Mouse (Mus musculus) limb, embryonic 14.5 days (tissue): Measurements from ENCODE around the gene Cald1. TPM values are rescaled to one million over a fixed set of nuclear protein-coding genes. Genes with fewer than 3 reads are reported as not detected.

Experiments
- ATAC-seq: fragments of 200-750 bp; cut with Nextera tagmentation; 2 replicates; pipeline ENCODE4 v1.8.0; 2017; ENCODE audit warnings: low read depth, moderate number of reproducible peaks, moderate TSS enrichment; ENCODE audit not compliant: low FRiP score
- DNase-seq: peaks from one replicate; pipeline ENCODE4 v3.0.0-alpha.2; 2015; ENCODE audit warnings: low spot score
- H3K27ac ChIP-seq: fragments of 300-500 bp; sonication (generic); replicated peaks from 2 replicates; pipeline ENCODE4 v1.5.1; 2014; ENCODE audit warnings: low read depth, mild to moderate bottlenecking, low read length, moderate library complexity, mixed read lengths
- H3K27me3 ChIP-seq: fragments of 300-500 bp; sonication (generic); 2 replicates; pipeline ENCODE4 v1.6.1; 2014; ENCODE audit warnings: low read length, mixed read lengths; ENCODE audit not compliant: control insufficient read depth, insufficient read depth
- H3K36me3 ChIP-seq: fragments of 300-500 bp; sonication (generic); 2 replicates; pipeline ENCODE4 v1.6.1; 2014; ENCODE audit warnings: mild to moderate bottlenecking, low read length, moderate library complexity, mixed read lengths; ENCODE audit not compliant: control insufficient read depth, insufficient read depth
- H3K4me1 ChIP-seq: fragments of 300-500 bp; sonication (generic); 2 replicates; pipeline ENCODE4 v1.6.1; 2014; ENCODE audit warnings: antibody characterized with exemption, low read length, mixed read lengths; ENCODE audit not compliant: control insufficient read depth, insufficient read depth
- H3K4me2 ChIP-seq: fragments of 300-500 bp; sonication (generic); replicated peaks from 2 replicates; pipeline ENCODE4 v1.6.1; 2014; ENCODE audit warnings: low read depth, mild to moderate bottlenecking, low read length, moderate library complexity; ENCODE audit not compliant: severe bottlenecking
- H3K4me3 ChIP-seq: fragments of 300-500 bp; sonication (generic); replicated peaks from 2 replicates; pipeline ENCODE4 v1.5.1; 2014; ENCODE audit warnings: low read length
- H3K9ac ChIP-seq: fragments of 300-500 bp; sonication (generic); 2 replicates; pipeline ENCODE4 v1.6.1; 2014; ENCODE audit warnings: mild to moderate bottlenecking, low read depth, low read length, moderate library complexity; ENCODE audit not compliant: severe bottlenecking
- H3K9me3 ChIP-seq: fragments of 300-500 bp; sonication (generic); 2 replicates; pipeline ENCODE4 v1.6.1; 2016; ENCODE audit warnings: low read length; ENCODE audit not compliant: control insufficient read depth
- POLR2A ChIP-seq: fragments of 200-500 bp; IDR thresholded peaks from 2 replicates; pipeline ENCODE4 v1.8.0; 2012; ENCODE audit warnings: inconsistent platforms, mild to moderate bottlenecking, moderate library complexity, borderline replicate concordance; ENCODE audit not compliant: insufficient read depth, insufficient read length; ENCODE audit errors: extremely low read depth
- WGBS: fragments of 180-500 bp; shearing (Covaris S2); extraction: QIAGEN DNeasy Blood & Tissue Kit; methylation state at CpG from one replicate; pipeline ENCODE4 v1.1.7; 2014; 5-methylcytosine and 5-hydroxymethylcytosine counted together
- polyA plus RNA-seq, 2 experiments: library from polyadenylated mRNA; depleted of rRNA in 1 of 2; stranded (reverse) in 1 of 2; unstranded in 1 of 2; fragments of >200 nt; fragmentation: Nextera tagmentation in 1 of 2; extraction: Ambion mirVana in 1 of 2; gene quantifications; 2 replicates each; pipeline versions ENCODE4 v1.2.1 to v1.2.3; 2012 to 2014

Gene Cald1
- polyA plus RNA-seq, 2 experiments, result 127 to 231 TPM

DNA sequence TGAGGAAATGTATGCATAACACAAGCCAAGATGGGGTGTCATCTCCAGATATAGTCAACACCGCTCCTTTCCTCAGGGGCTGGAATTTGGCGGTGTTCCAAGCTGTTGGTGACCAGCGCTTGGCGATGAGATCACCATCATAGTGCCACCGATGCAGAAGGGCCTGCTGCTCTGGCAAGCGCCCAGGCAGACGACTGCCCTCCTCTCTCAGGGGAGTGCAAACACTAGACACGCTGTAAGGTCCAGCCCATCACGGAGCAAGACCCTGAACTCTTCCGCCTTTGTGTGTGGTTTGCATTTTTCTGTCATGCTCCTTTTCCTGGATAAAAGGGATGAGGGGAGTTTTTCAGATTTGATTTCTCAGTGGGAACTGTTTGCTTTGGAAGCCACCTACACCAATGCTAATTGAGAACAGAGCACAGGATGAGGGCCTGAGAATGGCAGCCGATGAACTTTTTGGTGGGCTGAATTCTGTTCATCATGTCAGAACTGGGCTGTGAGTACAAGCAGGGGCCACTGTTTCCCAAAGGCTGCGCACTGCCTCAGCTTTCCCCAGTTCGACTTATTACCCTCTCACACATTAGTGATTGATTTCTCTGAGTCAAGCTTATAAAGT is 110.5 kb downstream of the Cald1 start:
- peak; percentile 47 for ATAC-seq
- no peaks in the 10 kb centered on the region for H3K36me3 ChIP-seq
- no peak for TF ChIP-seq POLR2A
- H3K4me2 ChIP-seq, result peak overlapping the region; percentile 58
- peaks cover 46% of the 10 kb centered on the region for H3K4me1 ChIP-seq
- H3K27ac ChIP-seq, result peak overlapping the region; percentile 92
- 0 out of 2 replicates have a peak, but pooled peaks cover 12% of the 10 kb centered on the region for H3K9me3 ChIP-seq
- WGBS, result 18% methylated on average over 13 of the region's 13 CpGs
- 0 out of 2 replicates have a peak overlapping the region, but pooled peaks have one; percentile 25 for H3K9ac ChIP-seq
- H3K4me3 ChIP-seq, result peak overlapping the region; percentile 49
- H3K27me3 ChIP-seq, result no peaks in the 10 kb centered on the region
- peak; percentile 20 for DNase-seq

DNA sequence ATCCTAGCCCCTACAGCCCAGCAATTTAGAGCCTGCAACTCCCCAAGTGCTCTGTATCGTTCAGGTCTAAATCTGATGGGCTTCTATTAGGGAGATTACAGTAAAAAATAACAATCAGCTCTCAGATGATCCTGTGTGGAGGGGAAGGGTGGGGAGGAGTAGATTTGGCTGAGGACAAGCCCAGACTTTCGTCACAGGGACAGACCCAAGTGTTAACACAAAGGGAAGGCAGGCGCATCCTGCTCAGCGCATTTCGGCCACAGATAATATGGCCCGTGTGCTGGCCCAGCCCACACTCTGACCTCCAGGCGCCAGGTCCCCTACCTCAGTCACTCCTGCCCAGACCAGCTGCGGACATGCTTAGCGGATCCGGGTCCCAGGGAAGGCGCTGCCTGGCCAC is 111.0 kb downstream of the Cald1 start:
- H3K36me3 ChIP-seq, result no peaks in the 10 kb centered on the region
- under 1% methylated on average over 10 of the region's 11 CpGs for WGBS
- TF ChIP-seq POLR2A, result peak; percentile 44; the same call in 1 of the 2 replicates
- H3K9me3 ChIP-seq, result 0 out of 2 replicates have a peak, but pooled peaks cover 6% of the 10 kb centered on the region
- H3K27me3 ChIP-seq, result no peaks in the 10 kb centered on the region
- peak overlapping the region; percentile 67 for H3K9ac ChIP-seq
- ATAC-seq (peak; percentile 74), DNase-seq (peak; percentile 81)
- H3K4me2 ChIP-seq, result peak overlapping the region; percentile 58
- peak overlapping the region; percentile 92 for H3K27ac ChIP-seq
- peak overlapping the region; percentile 49 for H3K4me3 ChIP-seq
- peaks cover 46% of the 10 kb centered on the region for H3K4me1 ChIP-seq

DNA sequence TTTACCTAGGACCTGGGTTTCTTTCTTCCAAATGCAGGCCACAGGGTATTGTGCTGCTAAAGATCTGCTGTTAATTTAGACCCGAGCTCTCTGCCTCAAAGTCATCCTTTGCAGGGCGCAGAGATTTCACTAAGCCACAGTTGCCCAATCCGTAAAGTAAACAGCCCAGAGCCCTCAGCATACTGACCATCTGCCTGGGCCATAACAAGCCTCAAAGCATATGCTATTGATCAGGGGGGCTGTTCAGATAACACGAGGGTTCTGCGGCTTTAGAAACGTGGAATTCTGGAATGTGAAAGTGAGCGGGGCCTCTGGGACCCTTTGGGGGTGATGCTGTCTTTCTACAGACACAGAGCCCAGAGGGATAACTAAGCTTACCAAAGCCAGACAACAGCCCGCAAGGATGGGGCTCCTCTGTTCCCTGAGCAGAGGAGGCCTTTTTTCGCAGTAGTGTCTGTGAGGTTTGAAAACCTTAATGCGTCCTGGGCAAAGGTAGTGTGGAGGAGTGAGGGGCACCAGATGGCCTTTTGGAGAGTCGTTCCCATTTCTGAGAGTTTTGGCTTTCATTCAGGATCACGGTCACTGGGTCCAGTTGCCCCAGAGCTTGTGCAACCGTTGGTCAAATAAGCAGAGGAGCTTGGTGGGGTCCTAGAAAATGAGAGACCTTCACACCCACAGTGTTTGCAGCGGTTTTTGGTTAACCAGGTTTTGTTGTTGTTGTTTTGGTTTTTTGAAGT is 111.8 kb downstream of the Cald1 start:
- Histone ChIP-seq H3K9ac (peak overlapping the region; percentile 67), H3K9me3 (no peaks in the 10 kb centered on the region), H3K27ac (peak overlapping the region; percentile 92), H3K27me3 (no peaks in the 10 kb centered on the region), H3K4me1 (peaks cover 46% of the 10 kb centered on the region), H3K4me2 (peak overlapping the region; percentile 58), H3K4me3 (peak overlapping the region; percentile 49), H3K36me3 (no peaks in the 10 kb centered on the region)
- no peak for TF ChIP-seq POLR2A
- DNase-seq (no peak), ATAC-seq (peak; percentile 12; the same call in 1 of the 2 replicates)
- 7% methylated on average over 14 of the region's 14 CpGs for WGBS

DNA sequence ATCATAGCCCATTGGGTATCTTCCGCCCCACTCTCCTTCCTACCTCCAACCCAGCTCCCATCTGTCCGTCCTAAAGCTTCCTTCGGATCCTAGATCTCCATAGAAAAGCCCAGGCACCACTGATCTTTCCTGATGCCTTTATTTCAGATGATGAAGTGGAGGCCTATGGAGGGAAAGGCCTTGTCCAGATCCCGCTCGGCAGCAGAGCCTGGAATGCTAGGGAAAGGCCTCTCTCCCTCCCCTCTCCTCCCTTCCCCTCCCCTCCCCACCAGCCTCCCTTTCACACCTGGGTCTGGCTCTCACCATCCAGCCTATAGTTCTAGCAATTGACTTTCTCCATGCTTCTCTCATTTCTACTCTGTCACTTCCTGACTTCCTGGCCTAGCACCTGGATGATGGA is 112.5 kb downstream of the Cald1 start:
- Histone ChIP-seq H3K9me3 (no peaks in the 10 kb centered on the region), H3K36me3 (no peaks in the 10 kb centered on the region), H3K4me2 (peak overlapping the region; percentile 58), H3K27ac (0 out of 2 replicates have a peak overlapping the region, but pooled peaks have one; percentile 0), H3K27me3 (no peaks in the 10 kb centered on the region), H3K9ac (peak overlapping the region; percentile 67; the same call in 1 of the 2 replicates), H3K4me3 (peak overlapping the region; percentile 49), H3K4me1 (peaks cover 46% of the 10 kb centered on the region)
- TF ChIP-seq POLR2A, result no peak
- ATAC-seq (no peak), DNase-seq (no peak)
- 38% methylated on average over 5 of the region's 5 CpGs for WGBS

DNA sequence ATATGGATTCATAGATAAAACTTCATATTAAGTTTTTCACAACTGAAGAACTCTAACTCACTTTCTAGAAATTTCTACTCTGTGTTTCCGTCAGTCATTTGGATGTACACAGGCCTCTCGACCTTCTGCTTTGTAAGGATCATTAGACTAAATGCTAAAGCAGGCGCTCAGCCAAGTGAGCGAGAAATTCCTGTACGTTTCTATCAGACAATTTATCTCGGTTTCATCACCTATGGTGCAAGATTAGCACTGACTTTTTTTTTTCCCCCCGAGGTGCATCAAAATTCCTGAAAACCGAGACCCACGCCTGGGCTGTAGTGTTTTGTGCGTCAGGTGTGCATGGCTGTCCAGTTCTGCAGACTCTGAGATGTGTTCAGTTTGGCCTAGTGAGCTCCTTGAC is 113.3 kb downstream of the Cald1 start:
- no peak for TF ChIP-seq POLR2A
- peak; percentile 31 for DNase-seq
- Histone ChIP-seq H3K4me2 (no peak overlapping the region), H3K36me3 (peaks cover 4% of the 10 kb centered on the region; the same call in 1 of the 2 replicates), H3K27ac (0 out of 2 replicates have a peak overlapping the region, but pooled peaks have one; percentile 0), H3K4me3 (no peak overlapping the region), H3K27me3 (no peaks in the 10 kb centered on the region), H3K9ac (no peak overlapping the region), H3K4me1 (peaks cover 47% of the 10 kb centered on the region), H3K9me3 (no peaks in the 10 kb centered on the region)
- ATAC-seq, result no peak
- 51% methylated on average over 10 of the region's 10 CpGs for WGBS
